Mouse (Mus musculus): Measurements from ENCODE around the gene Inpp5a. TPM values are rescaled to one million over a fixed set of nuclear protein-coding genes. Genes with fewer than 3 reads are reported as not detected.

Gene Inpp5a
- polyA plus RNA-seq, 1 experiment from 2014 or later: 22.4 TPM

- Histone ChIP-seq H3K9me3 (ENCODE audit: control insufficient read depth, low read length) (no peaks in the 10 kb centered on the region), H3K36me3 (ENCODE audit: control insufficient read depth, insufficient read depth, low read length) (no peaks in the 10 kb centered on the region), H3K27me3 (ENCODE audit: control insufficient read depth, insufficient read depth, low read length) (no peaks in the 10 kb centered on the region), H3K27ac (ENCODE audit: low read depth, low read length) (no peak overlapping the region), H3K4me2 (ENCODE audit: low read depth, low read length, severe bottlenecking) (no peak overlapping the region), H3K9ac (ENCODE audit: low read length) (no peak overlapping the region; the same call in 1 of the 2 replicates), H3K4me1 (replicated peaks; ENCODE audit: control insufficient read depth, insufficient read depth, low read length) (peaks cover 10% of the 10 kb centered on the region; the same call in 1 of the 2 replicates), H3K4me3 (ENCODE audit: low read depth, low read length) (no peak overlapping the region)
- ATAC-seq (replicated peaks; ENCODE audit: low FRiP score) (no peak), DNase-seq (ENCODE audit: low spot score) (no peak)
- 90% methylated on average over 9 of the region's 9 CpGs for WGBS
Observed at GRCm38 (mm10) chr7:139390926-139391325, 2.0 kb downstream of the Inpp5a start.

GRCm38 (mm10) chr7:139391691-139392090 is 2.8 kb downstream of the Inpp5a start:
- no peak overlapping the region for H3K4me3 ChIP-seq (ENCODE audit: low read depth, low read length)
- DNase-seq (ENCODE audit: low spot score): no peak
- no peaks in the 10 kb centered on the region for H3K27me3 ChIP-seq (ENCODE audit: control insufficient read depth, insufficient read depth, low read length)
- 81% methylated on average over 5 of the region's 5 CpGs for WGBS
- no peak overlapping the region for H3K9ac ChIP-seq (ENCODE audit: low read length)
- no peak overlapping the region for H3K27ac ChIP-seq (ENCODE audit: low read depth, low read length)
- H3K4me2 ChIP-seq (ENCODE audit: low read depth, low read length, severe bottlenecking): no peak overlapping the region
- H3K4me1 ChIP-seq (replicated peaks; ENCODE audit: control insufficient read depth, insufficient read depth, low read length): peaks cover 10% of the 10 kb centered on the region; the same call in 1 of the 2 replicates
- no peaks in the 10 kb centered on the region for H3K9me3 ChIP-seq (ENCODE audit: control insufficient read depth, low read length)
- H3K36me3 ChIP-seq (ENCODE audit: control insufficient read depth, insufficient read depth, low read length): no peaks in the 10 kb centered on the region
- ATAC-seq (replicated peaks; ENCODE audit: low FRiP score): no peak

GRCm38 (mm10) chr7:139392106-139392505 is 3.2 kb downstream of the Inpp5a start:
- Histone ChIP-seq H3K27me3 (ENCODE audit: control insufficient read depth, insufficient read depth, low read length) (no peaks in the 10 kb centered on the region), H3K9ac (ENCODE audit: low read length) (no peak overlapping the region), H3K4me1 (replicated peaks; ENCODE audit: control insufficient read depth, insufficient read depth, low read length) (peaks cover 10% of the 10 kb centered on the region; the same call in 1 of the 2 replicates), H3K36me3 (ENCODE audit: control insufficient read depth, insufficient read depth, low read length) (no peaks in the 10 kb centered on the region), H3K27ac (ENCODE audit: low read depth, low read length) (no peak overlapping the region), H3K4me2 (ENCODE audit: low read depth, low read length, severe bottlenecking) (no peak overlapping the region), H3K4me3 (ENCODE audit: low read depth, low read length) (no peak overlapping the region), H3K9me3 (ENCODE audit: control insufficient read depth, low read length) (no peaks in the 10 kb centered on the region)
- 79% methylated on average over 2 of the region's 2 CpGs for WGBS
- no peak for DNase-seq (ENCODE audit: low spot score)
- no peak for ATAC-seq (replicated peaks; ENCODE audit: low FRiP score)

- ATAC-seq (replicated peaks; ENCODE audit: low FRiP score) (no peak), DNase-seq (ENCODE audit: low spot score) (no peak)
- Histone ChIP-seq H3K36me3 (ENCODE audit: control insufficient read depth, insufficient read depth, low read length) (no peaks in the 10 kb centered on the region), H3K27ac (ENCODE audit: low read depth, low read length) (no peak overlapping the region), H3K9ac (ENCODE audit: low read length) (no peak overlapping the region), H3K4me3 (ENCODE audit: low read depth, low read length) (no peak overlapping the region), H3K4me1 (replicated peaks; ENCODE audit: control insufficient read depth, insufficient read depth, low read length) (peaks cover 10% of the 10 kb centered on the region; the same call in 1 of the 2 replicates), H3K9me3 (ENCODE audit: control insufficient read depth, low read length) (no peaks in the 10 kb centered on the region), H3K27me3 (ENCODE audit: control insufficient read depth, insufficient read depth, low read length) (no peaks in the 10 kb centered on the region), H3K4me2 (ENCODE audit: low read depth, low read length, severe bottlenecking) (no peak overlapping the region)
- WGBS: 83% methylated on average over 6 of the region's 6 CpGs
Observed at GRCm38 (mm10) chr7:139392691-139393235, 3.9 kb downstream of the Inpp5a start.

- Histone ChIP-seq H3K4me2 (ENCODE audit: low read depth, low read length, severe bottlenecking) (no peak overlapping the region), H3K27me3 (ENCODE audit: control insufficient read depth, insufficient read depth, low read length) (no peaks in the 10 kb centered on the region), H3K9ac (ENCODE audit: low read length) (no peak overlapping the region), H3K4me1 (replicated peaks; ENCODE audit: control insufficient read depth, insufficient read depth, low read length) (0 out of 2 replicates have a peak, but pooled peaks cover 2% of the 10 kb centered on the region), H3K4me3 (ENCODE audit: low read depth, low read length) (no peak overlapping the region), H3K36me3 (ENCODE audit: control insufficient read depth, insufficient read depth, low read length) (no peaks in the 10 kb centered on the region), H3K27ac (ENCODE audit: low read depth, low read length) (no peak overlapping the region), H3K9me3 (ENCODE audit: control insufficient read depth, low read length) (no peaks in the 10 kb centered on the region)
- ATAC-seq (replicated peaks; ENCODE audit: low FRiP score) (no peak), DNase-seq (ENCODE audit: low spot score) (no peak)
- 84% methylated on average over 8 of the region's 8 CpGs for whole genome bisulfite sequencing
Observed at GRCm38 (mm10) chr7:139397521-139397920, 8.6 kb downstream of the Inpp5a start.

- no peaks in the 10 kb centered on the region for H3K36me3 ChIP-seq (ENCODE audit: control insufficient read depth, insufficient read depth, low read length)
- H3K4me3 ChIP-seq (ENCODE audit: low read depth, low read length): no peak overlapping the region
- H3K27ac ChIP-seq (ENCODE audit: low read depth, low read length): no peak overlapping the region
- no peak for ATAC-seq (replicated peaks; ENCODE audit: low FRiP score)
- 84% methylated on average over 5 of the region's 5 CpGs for WGBS
- H3K9me3 ChIP-seq (ENCODE audit: control insufficient read depth, low read length): no peaks in the 10 kb centered on the region
- DNase-seq (ENCODE audit: low spot score): no peak
- H3K4me2 ChIP-seq (ENCODE audit: low read depth, low read length, severe bottlenecking): no peak overlapping the region
- 0 out of 2 replicates have a peak, but pooled peaks cover 2% of the 10 kb centered on the region for H3K4me1 ChIP-seq (replicated peaks; ENCODE audit: control insufficient read depth, insufficient read depth, low read length)
- H3K27me3 ChIP-seq (ENCODE audit: control insufficient read depth, insufficient read depth, low read length): no peaks in the 10 kb centered on the region
- H3K9ac ChIP-seq (ENCODE audit: low read length): no peak overlapping the region
Observed at GRCm38 (mm10) chr7:139398111-139398510, 9.2 kb downstream of the Inpp5a start.

GRCm38 (mm10) chr7:139398530-139399021 is 9.7 kb downstream of the Inpp5a start:
- DNase-seq (ENCODE audit: low spot score) (no peak), ATAC-seq (replicated peaks; ENCODE audit: low FRiP score) (no peak)
- Histone ChIP-seq H3K4me2 (ENCODE audit: low read depth, low read length, severe bottlenecking) (no peak overlapping the region), H3K4me3 (ENCODE audit: low read depth, low read length) (no peak overlapping the region), H3K9me3 (ENCODE audit: control insufficient read depth, low read length) (no peaks in the 10 kb centered on the region), H3K27me3 (ENCODE audit: control insufficient read depth, insufficient read depth, low read length) (no peaks in the 10 kb centered on the region), H3K9ac (ENCODE audit: low read length) (no peak overlapping the region), H3K36me3 (ENCODE audit: control insufficient read depth, insufficient read depth, low read length) (no peaks in the 10 kb centered on the region), H3K27ac (ENCODE audit: low read depth, low read length) (no peak overlapping the region), H3K4me1 (replicated peaks; ENCODE audit: control insufficient read depth, insufficient read depth, low read length) (0 out of 2 replicates have a peak, but pooled peaks cover 2% of the 10 kb centered on the region)
- 83% methylated on average over 6 of the region's 6 CpGs for WGBS

- Histone ChIP-seq H3K9me3 (ENCODE audit: control insufficient read depth, low read length) (no peaks in the 10 kb centered on the region), H3K27me3 (ENCODE audit: control insufficient read depth, insufficient read depth, low read length) (no peaks in the 10 kb centered on the region), H3K27ac (ENCODE audit: low read depth, low read length) (no peak overlapping the region), H3K9ac (ENCODE audit: low read length) (no peak overlapping the region), H3K4me1 (replicated peaks; ENCODE audit: control insufficient read depth, insufficient read depth, low read length) (0 out of 2 replicates have a peak, but pooled peaks cover 2% of the 10 kb centered on the region), H3K36me3 (ENCODE audit: control insufficient read depth, insufficient read depth, low read length) (no peaks in the 10 kb centered on the region), H3K4me2 (ENCODE audit: low read depth, low read length, severe bottlenecking) (no peak overlapping the region), H3K4me3 (ENCODE audit: low read depth, low read length) (no peak overlapping the region)
- ATAC-seq (replicated peaks; ENCODE audit: low FRiP score) (no peak), DNase-seq (ENCODE audit: low spot score) (peak; percentile 19)
- 93% methylated on average over 4 of the region's 4 CpGs for WGBS
Observed at GRCm38 (mm10) chr7:139399572-139399971, 10.7 kb downstream of the Inpp5a start.

All from forebrain, embryonic 11.5 days (tissue).